Mouse (Mus musculus) CD4-positive, CD25-positive, alpha-beta regulatory T cell, adult 2 months (primary cell): ENCODE measurements around the gene Dnah2.

ENCODE experiments used
- DNase-seq: peaks from one replicate; pipeline ENCODE4 v3.0.0-alpha.2; 2012; ENCODE audit warnings: low read depth, low spot score

Dnah2 gene

GRCm38 (mm10) chr11:69390400-69391034, 158.4 kb downstream of the Dnah2 start:
- peak; percentile 86 for DNase-seq

DNA sequence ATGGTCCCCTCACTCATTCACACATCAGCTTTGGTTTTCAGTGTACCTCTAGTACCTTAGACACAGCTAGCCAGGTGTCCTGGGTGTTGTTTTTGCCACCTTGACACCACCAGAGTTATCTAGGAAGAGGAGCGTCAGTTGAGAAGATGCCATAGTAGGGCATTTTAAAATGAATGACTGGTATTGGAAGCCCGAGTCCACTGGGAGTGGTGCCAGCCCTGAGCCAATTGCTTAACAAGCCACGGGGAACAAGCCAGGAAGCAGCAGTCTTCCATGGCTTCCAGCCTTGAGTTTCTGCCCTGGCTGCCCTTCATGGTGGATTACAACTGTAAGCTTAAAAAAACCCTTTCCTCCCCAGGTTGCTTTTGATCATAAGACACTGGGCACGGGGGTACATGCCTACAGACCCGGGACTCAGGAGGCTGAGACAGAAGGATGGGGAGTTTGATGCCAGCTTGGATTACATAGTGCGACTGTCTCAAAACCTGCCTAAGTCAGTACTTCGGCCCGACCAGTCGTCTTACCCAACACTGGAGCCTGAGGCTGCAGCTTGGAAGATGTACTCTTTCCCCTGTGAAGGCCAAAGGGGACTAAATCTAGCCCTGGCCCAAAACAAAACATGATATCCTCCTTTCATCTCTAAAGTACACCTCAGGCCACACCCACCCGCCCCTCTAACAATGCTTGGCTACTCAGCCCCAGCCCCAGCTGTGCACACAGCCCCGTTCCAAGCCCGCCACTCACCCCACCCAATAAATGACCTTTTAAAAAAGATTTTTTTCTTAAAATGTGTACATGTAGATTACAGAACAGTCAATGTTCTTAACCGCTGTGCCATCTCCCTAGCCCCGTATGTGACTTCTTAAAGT, 159.1 kb downstream of the Dnah2 start:
- DNase-seq = peak; percentile 14

DNA sequence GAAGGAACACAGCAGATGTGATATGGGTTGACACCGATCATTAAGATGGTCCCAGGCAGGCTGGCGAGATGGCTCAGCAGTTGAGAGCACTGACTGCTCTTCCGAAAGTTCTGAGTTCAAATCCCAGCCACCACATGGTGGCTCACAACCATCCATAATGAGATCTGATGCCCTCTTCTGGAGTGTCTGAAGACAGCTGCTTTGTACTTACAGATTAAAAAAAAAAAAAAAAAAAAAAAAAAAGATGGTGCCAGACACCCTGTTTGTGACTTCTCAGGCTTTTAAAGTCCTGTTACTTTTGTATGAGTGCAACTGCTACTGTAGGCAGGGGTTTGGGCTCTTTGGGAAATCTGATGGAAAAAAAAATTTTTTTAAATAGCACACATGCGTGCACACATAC, 160.2 kb downstream of the Dnah2 start:
- DNase-seq = no peak

GRCm38 (mm10) chr11:69386758-69387157, 162.2 kb downstream of the Dnah2 start:
- DNase-seq = no peak

GRCm38 (mm10) chr11:69384979-69385378, 163.9 kb downstream of the Dnah2 start:
- no peak for DNase-seq

DNA sequence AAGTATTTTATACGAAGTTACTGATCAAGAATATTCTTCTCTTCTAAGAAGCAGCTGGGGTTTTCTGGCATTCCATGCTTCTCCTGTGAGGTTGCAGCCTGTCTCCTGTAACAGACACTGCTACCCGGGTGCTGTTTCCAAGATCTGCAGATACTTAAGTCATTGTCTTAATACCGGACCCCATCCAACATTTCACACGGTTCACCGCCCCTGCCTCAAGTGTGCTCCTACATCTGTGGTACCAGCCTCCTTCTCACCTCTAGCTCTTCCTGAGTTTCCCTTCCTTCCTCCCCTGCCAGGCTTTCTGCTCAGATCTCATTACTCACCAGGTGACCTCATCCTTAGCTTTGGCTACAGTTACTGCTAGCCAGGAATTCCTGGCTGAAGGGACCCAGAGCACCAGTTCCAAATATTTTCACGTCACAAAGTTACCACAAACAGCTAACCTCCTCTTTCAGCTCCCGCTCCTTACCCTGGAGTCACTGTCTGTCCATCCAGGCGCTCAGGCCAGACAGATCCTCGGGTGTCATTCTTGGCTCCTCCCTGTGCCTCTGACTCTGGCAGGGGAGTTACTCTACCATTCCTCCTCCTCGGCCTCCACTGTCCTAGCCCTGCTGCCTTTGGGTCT, 166.3 kb downstream of the Dnah2 start:
- no peak for DNase-seq

GRCm38 (mm10) chr11:69381356-69381755, 167.6 kb downstream of the Dnah2 start:
- DNase-seq = no peak

GRCm38 (mm10) chr11:69379600-69379999, 169.3 kb downstream of the Dnah2 start:
- no peak for DNase-seq

DNA sequence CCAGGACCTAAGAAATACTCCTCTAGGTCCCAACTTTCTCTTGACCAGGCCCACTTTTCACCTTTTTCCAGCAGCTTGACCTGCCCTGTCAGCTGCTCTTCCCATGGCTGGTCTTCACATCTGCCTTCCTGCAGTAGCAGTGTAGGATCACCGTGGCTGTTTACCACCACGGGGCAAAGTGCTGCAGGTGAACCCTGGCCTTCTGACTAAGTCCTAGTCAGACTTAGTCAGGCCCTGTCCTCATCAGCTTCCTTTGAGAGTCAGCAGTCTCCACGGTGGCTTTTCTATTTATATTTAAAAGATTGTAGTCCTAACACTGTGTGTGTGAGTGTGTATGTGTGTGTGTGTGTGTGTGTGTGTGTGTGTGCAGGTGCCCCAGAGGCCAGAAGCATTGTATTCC, 171.1 kb downstream of the Dnah2 start:
- no peak for DNase-seq

DNA sequence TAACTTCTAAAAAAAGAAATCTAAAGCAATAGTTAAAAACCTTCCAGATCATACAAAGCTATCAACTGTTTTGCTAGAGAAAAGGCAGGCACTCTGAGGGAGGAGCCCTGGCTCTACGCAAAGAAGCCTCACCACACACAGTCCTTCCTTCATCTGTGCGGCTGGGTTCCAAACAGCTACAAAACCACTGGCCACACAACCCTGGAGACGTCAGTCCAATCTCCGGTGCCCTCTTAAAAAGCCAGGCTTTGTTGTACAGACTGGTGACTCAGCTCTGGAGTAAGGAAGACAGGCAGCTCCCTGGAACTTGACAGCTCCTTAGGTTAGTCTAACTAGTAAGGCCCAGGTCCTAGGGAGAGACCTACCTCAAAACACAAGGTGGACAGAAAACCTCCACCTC, 173.3 kb downstream of the Dnah2 start:
- no peak for DNase-seq

DNA sequence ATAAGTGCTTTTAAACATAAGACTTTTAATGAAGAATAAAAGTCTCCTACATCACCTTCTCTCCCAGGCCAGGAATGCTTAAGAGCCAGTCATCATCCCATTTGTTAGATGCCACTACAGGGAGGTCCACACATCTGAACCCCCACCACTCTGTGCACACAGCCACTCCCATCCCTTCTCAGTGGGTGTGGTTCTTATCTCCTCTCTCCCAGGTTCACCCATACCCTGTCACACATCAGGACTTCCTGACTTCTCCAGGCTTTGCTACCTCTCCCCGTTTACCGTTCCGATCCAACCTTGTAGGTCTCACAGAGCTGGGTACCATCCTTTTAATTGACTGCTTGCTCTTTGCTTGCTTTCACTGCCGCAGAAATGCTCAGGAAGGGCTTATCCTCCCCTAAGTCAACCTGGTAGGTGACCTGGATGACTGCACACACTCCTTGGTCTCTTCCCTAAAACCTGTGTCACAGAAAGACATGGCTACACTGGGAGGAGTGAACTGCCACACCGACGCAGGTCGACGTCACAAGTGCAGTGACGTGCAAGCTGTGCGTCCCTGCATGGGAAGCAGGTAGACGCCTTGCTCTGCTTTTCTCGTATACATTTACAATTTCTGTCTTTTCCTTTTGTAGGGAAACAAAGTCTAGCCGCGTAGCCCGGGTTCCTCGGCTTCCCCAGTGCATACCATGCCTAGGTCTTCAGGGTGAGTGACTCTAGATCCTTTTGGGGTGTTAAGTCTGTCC, 175.5 kb downstream of the Dnah2 start:
- DNase-seq = no peak

DNA sequence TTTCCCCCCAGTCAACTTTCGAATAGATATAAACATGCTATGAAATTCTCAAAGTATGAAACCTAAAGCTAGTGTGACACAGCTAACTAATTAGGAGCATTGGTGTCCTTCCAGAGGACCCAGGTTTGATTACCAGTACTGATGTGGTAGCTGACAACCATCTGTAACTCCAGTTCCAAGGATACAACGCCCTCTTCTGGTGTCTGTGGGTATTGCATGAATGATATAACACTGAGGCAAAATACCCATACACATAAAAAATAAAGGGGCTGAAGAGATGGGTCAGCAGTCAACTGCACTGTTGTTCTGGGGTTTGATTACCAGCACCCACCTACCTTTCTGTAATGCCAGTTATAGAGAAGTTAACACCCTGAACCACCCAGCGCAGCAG, 176.1 kb downstream of the Dnah2 start:
- DNase-seq = peak; percentile 79

DNA sequence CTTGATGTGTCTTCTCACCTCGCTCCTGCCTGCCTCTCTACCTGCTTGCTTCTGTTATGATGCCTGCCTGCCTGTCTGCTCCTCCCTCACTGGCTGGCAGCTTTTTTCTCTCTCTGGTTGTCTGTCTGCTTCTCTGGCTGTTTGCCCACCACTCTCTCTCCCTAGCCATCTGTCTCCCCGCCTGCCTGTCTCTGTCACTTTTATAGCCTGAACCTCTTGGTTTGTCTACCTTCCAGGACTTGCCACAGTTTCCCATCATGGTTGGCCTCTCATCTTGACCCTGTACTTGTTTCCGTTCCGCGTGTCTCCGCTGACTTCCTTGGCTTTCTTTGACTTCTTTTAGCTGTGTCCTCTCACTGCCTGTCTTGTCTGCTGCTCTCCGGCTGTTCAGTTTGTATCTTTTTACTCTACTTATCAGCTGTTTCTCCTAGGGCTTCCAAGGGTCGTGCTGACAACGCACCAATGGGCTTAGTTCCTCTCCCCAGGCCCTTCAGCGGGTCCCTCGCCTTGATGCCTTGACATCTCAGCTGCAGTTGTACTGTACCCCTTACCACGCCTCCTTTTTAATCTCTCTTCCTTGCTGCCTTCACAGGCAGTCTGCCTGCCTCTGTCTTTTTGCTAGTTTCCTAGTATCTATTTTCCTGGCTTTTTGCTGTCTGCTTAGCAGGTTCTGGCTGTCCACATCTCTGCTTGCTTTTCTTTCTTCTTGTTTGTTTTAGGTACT, 176.7 kb downstream of the Dnah2 start:
- peak; percentile 47 for DNase-seq

GRCm38 (mm10) chr11:69371601-69372000, 177.3 kb downstream of the Dnah2 start:
- no peak for DNase-seq

- no peak for DNase-seq
Observed at GRCm38 (mm10) chr11:69370817-69371215, 178.1 kb downstream of the Dnah2 start.
